Mouse (Mus musculus) heart, embryonic 13.5 days (tissue): ENCODE results near the gene Rnf150. TPM values are rescaled to one million over a fixed set of nuclear protein-coding genes. Genes with fewer than 3 reads are reported as not detected.

ENCODE experiments used
- ATAC-seq: fragments of 200-750 bp; cut with Nextera tagmentation; 2 replicates; pipeline ENCODE4 v1.8.0; 2017; ENCODE audit warnings: moderate TSS enrichment; ENCODE audit not compliant: insufficient number of reproducible peaks, low FRiP score, low TSS enrichment; ENCODE audit errors: extremely low read depth
- H3K27ac ChIP-seq: fragments of 300-500 bp; sonication (generic); replicated peaks from 2 replicates; pipeline ENCODE4 v1.5.1; 2015; ENCODE audit warnings: moderate library complexity, mild to moderate bottlenecking, inconsistent platforms
- H3K27me3 ChIP-seq: fragments of 300-500 bp; sonication (generic); replicated peaks from 2 replicates; pipeline ENCODE4 v1.6.1; 2015; ENCODE audit warnings: mild to moderate bottlenecking, inconsistent platforms
- H3K36me3 ChIP-seq: fragments of 300-500 bp; sonication (generic); 2 replicates; pipeline ENCODE4 v1.6.1; 2015; ENCODE audit warnings: mild to moderate bottlenecking, inconsistent platforms
- H3K4me1 ChIP-seq: fragments of 300-500 bp; sonication (generic); 2 replicates; pipeline ENCODE4 v1.6.1; 2015; ENCODE audit warnings: inconsistent platforms
- H3K4me2 ChIP-seq: fragments of 300-500 bp; sonication (generic); 2 replicates; pipeline ENCODE4 v1.6.1; 2015; ENCODE audit warnings: inconsistent platforms, mild to moderate bottlenecking, moderate library complexity
- H3K4me3 ChIP-seq: fragments of 300-500 bp; sonication (generic); 2 replicates; pipeline ENCODE4 v1.5.1; 2015; ENCODE audit warnings: moderate library complexity, mild to moderate bottlenecking, inconsistent platforms
- H3K9ac ChIP-seq: fragments of 300-500 bp; sonication (generic); 2 replicates; pipeline ENCODE4 v1.6.1; 2015; ENCODE audit warnings: inconsistent platforms, mild to moderate bottlenecking, moderate library complexity
- H3K9me3 ChIP-seq: fragments of 300-500 bp; sonication (generic); 2 replicates; pipeline ENCODE4 v1.6.1; 2016; ENCODE audit warnings: inconsistent platforms
- WGBS: fragments of 180-500 bp; shearing (Covaris S2); methylation state at CpG from one replicate; pipeline ENCODE4 v1.1.7; 2015; ENCODE audit warnings: mixed read lengths; 5-methylcytosine and 5-hydroxymethylcytosine counted together
- polyA plus RNA-seq: library from polyadenylated mRNA; unstranded; fragments of >200 nt; fragmentation: Nextera tagmentation; extraction: Ambion mirVana; gene quantifications from 2 replicates; pipeline ENCODE4 v1.2.1, GENCODE M21; 2015

Gene Rnf150
- polyA plus RNA-seq, 1 experiment from 2014 or later: 0.64 TPM

- H3K27me3 ChIP-seq: 0 out of 2 replicates have a peak, but pooled peaks cover 4% of the 10 kb centered on the region
- no peak for ATAC-seq
- no peaks in the 10 kb centered on the region for H3K36me3 ChIP-seq
- H3K9me3 ChIP-seq: no peaks in the 10 kb centered on the region
- no peak overlapping the region for H3K4me3 ChIP-seq
- H3K4me1 ChIP-seq: peaks cover 4% of the 10 kb centered on the region; the same call in 1 of the 2 replicates
- H3K9ac ChIP-seq: no peak overlapping the region
- WGBS: 74% methylated on average over 4 of the region's 4 CpGs
- H3K27ac ChIP-seq: no peak overlapping the region
- no peak overlapping the region for H3K4me2 ChIP-seq
Observed at GRCm38 (mm10) chr8:83090446-83090845, 227.3 kb downstream of the Rnf150 start.

GRCm38 (mm10) chr8:83100041-83100440 is 236.9 kb downstream of the Rnf150 start:
- Histone ChIP-seq H3K27me3 (no peaks in the 10 kb centered on the region), H3K9me3 (no peaks in the 10 kb centered on the region), H3K9ac (no peak overlapping the region), H3K36me3 (no peaks in the 10 kb centered on the region), H3K4me1 (no peaks in the 10 kb centered on the region), H3K4me3 (no peak overlapping the region), H3K4me2 (no peak overlapping the region), H3K27ac (no peak overlapping the region)
- no peak for ATAC-seq
- 28% methylated on average over 1 of the region's 1 CpGs for WGBS

GRCm38 (mm10) chr8:83102957-83103510 is 239.9 kb downstream of the Rnf150 start:
- 64% methylated on average over 7 of the region's 7 CpGs for WGBS
- Histone ChIP-seq H3K4me3 (no peak overlapping the region), H3K9me3 (no peaks in the 10 kb centered on the region), H3K27ac (no peak overlapping the region), H3K4me2 (no peak overlapping the region), H3K9ac (no peak overlapping the region), H3K4me1 (no peaks in the 10 kb centered on the region), H3K36me3 (no peaks in the 10 kb centered on the region), H3K27me3 (no peaks in the 10 kb centered on the region)
- no peak for ATAC-seq

- no peak overlapping the region for H3K4me3 ChIP-seq
- H3K4me2 ChIP-seq: no peak overlapping the region
- no peak for ATAC-seq
- H3K9ac ChIP-seq: no peak overlapping the region
- H3K27ac ChIP-seq: no peak overlapping the region
- WGBS: 80% methylated on average over 2 of the region's 2 CpGs
- H3K36me3 ChIP-seq: no peaks in the 10 kb centered on the region
- H3K9me3 ChIP-seq: no peaks in the 10 kb centered on the region
- H3K27me3 ChIP-seq: no peaks in the 10 kb centered on the region
- H3K4me1 ChIP-seq: no peaks in the 10 kb centered on the region
Observed at GRCm38 (mm10) chr8:83103968-83104367, 240.8 kb downstream of the Rnf150 start.

GRCm38 (mm10) chr8:83109756-83110155 is 246.6 kb downstream of the Rnf150 start:
- Histone ChIP-seq H3K9ac (no peak overlapping the region), H3K9me3 (no peaks in the 10 kb centered on the region), H3K4me2 (no peak overlapping the region), H3K4me3 (no peak overlapping the region), H3K4me1 (no peaks in the 10 kb centered on the region), H3K36me3 (no peaks in the 10 kb centered on the region), H3K27me3 (no peaks in the 10 kb centered on the region), H3K27ac (no peak overlapping the region)
- ATAC-seq: no peak
- WGBS: 62% methylated on average over 7 of the region's 7 CpGs

- 77% methylated on average over 5 of the region's 5 CpGs for WGBS
- ATAC-seq: no peak
Observed at GRCm38 (mm10) chr8:83110177-83110576, 247.0 kb downstream of the Rnf150 start.

GRCm38 (mm10) chr8:83135086-83135485 is 271.9 kb downstream of the Rnf150 start:
- Histone ChIP-seq H3K4me2 (no peak overlapping the region), H3K4me1 (peaks cover 21% of the 10 kb centered on the region), H3K4me3 (no peak overlapping the region), H3K9me3 (no peaks in the 10 kb centered on the region), H3K27ac (peak overlapping the region; percentile 40; the same call in 1 of the 2 replicates), H3K9ac (no peak overlapping the region), H3K36me3 (no peaks in the 10 kb centered on the region), H3K27me3 (0 out of 2 replicates have a peak, but pooled peaks cover 2% of the 10 kb centered on the region)
- no peak for ATAC-seq
- 37% methylated on average over 2 of the region's 2 CpGs for WGBS

More at GRCm38 (mm10) chr8:83110177-83110576, 247.0 kb downstream of the Rnf150 start:
- Histone ChIP-seq H3K27me3 (no peaks in the 10 kb centered on the region), H3K9ac (no peak overlapping the region), H3K4me1 (no peaks in the 10 kb centered on the region), H3K36me3 (no peaks in the 10 kb centered on the region), H3K27ac (no peak overlapping the region), H3K9me3 (no peaks in the 10 kb centered on the region), H3K4me2 (no peak overlapping the region), H3K4me3 (no peak overlapping the region)

GRCm38 (mm10) chr8:83140068-83140467 is 276.9 kb downstream of the Rnf150 start:
- Histone ChIP-seq H3K9me3 (no peaks in the 10 kb centered on the region), H3K27ac (0 out of 2 replicates have a peak overlapping the region, but pooled peaks have one; percentile 3), H3K4me3 (no peak overlapping the region), H3K36me3 (no peaks in the 10 kb centered on the region), H3K27me3 (no peaks in the 10 kb centered on the region), H3K9ac (no peak overlapping the region), H3K4me1 (peaks cover 14% of the 10 kb centered on the region), H3K4me2 (no peak overlapping the region)
- ATAC-seq: no peak
- 42% methylated on average over 1 of the region's 1 CpGs for WGBS

- H3K4me2 ChIP-seq: no peak overlapping the region
- no peaks in the 10 kb centered on the region for H3K27me3 ChIP-seq
- H3K27ac ChIP-seq: no peak overlapping the region
- H3K9ac ChIP-seq: no peak overlapping the region
- WGBS: 64% methylated on average over 3 of the region's 3 CpGs
- no peaks in the 10 kb centered on the region for H3K36me3 ChIP-seq
- no peak for ATAC-seq
- H3K9me3 ChIP-seq: no peaks in the 10 kb centered on the region
- H3K4me1 ChIP-seq: peaks cover 8% of the 10 kb centered on the region
- no peak overlapping the region for H3K4me3 ChIP-seq
Observed at GRCm38 (mm10) chr8:83140701-83141111, 277.6 kb downstream of the Rnf150 start.

Other genes with a start within 250 kb of the Rnf150 start
- gene Zfp330, start 89.2 kb upstream of the Rnf150 start, polyA plus RNA-seq: 40.4 and 44.1 TPM in 2 replicates